ENCODE assay signal across 8 mouse cellular contexts in the genomic region with DNA sequence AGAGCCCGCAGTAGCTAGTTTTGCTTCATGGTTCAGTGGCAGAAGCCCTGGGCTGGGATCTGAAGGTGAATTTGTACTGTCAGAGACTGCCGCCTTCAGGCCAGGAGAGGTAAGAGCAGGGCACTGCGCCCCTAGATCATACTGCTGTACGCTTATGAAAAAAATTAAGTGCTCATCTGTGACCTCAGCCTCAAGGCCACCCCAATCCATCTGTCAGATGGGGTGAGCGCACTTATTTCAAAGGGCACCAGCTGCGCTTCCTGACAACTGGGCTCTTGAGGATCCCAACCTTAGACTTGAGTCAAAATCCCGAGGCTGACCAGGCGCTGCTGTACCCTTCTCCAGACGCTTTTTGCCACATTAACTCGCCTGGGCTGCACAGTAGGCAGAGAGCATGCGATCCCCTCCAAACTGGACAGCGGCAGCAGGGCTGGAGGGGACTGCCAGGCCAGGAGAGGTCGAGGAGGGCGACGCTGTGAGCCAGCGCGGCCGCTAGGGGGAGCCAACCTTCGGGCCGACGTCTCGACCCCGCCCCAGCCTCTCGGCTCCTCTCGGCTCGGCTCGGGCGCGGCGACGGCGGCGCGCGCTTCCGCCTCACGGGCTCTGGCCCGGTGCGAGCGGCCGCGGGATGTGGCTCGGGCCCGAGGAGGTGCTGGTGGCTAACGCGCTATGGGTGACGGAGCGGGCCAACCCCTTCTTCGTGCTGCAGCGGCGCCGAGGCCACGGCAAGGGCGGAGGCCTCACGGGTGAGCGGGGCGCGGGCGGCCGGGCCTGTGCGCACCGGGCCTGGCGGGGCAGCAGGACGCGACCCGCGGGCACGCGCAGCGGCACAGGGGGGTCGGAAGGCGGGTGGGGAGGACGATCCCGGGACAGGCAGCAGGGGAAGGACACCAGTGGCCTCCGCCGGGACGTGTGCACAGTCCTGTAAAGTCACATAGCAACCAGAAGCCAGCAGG. TPM values are rescaled to one million over a fixed set of nuclear protein-coding genes. Genes with fewer than 3 reads are reported as not detected.
DNase-seq lines count a peak whose midpoint lies in the region; ATAC-seq and TF ChIP-seq lines count a peak whose summit lies in the region.

TSS of gene Tbc1d9b (plus strand) at position 586 of the 956 bp plus-strand sequence.

- no peaks in the 10 kb centered on the region for H3K9me3 ChIP-seq in hindbrain, postnatal 0 days (ENCODE audit: low read length)

- peak; percentile 92 for ATAC-seq in hindbrain, postnatal 0 days
- peak; percentile 89 for ATAC-seq in megakaryocyte, adult 5-6 weeks (ENCODE audit: poor library complexity, severe bottlenecking)

- H3K27me3 ChIP-seq in hindbrain, postnatal 0 days (ENCODE audit: insufficient read depth, low read length) = no peaks in the 10 kb centered on the region

- H3K27ac ChIP-seq in gastrocnemius, adult 2 months = peak within 1 kb of the TSS; percentile 98
- peak within 1 kb of the TSS; percentile 95 for H3K27ac ChIP-seq in hindbrain, postnatal 0 days
- peak within 1 kb of the TSS; percentile 97 for H3K27ac ChIP-seq in left cerebral cortex, adult 2 months

- peak within 1 kb of the TSS; percentile 75 for H3K4me3 ChIP-seq in gastrocnemius, adult 2 months
- H3K4me3 ChIP-seq in hindbrain, postnatal 0 days (ENCODE audit: low read length) = peak within 1 kb of the TSS; percentile 68
- peak within 1 kb of the TSS; percentile 76 for H3K4me3 ChIP-seq in left cerebral cortex, adult 2 months

- H3K4me1 ChIP-seq in hindbrain, postnatal 0 days (ENCODE audit: insufficient read depth, low read length) = peaks cover 10% of the 10 kb centered on the region

- peak within 1 kb of the TSS; percentile 96 for H3K4me2 ChIP-seq in hindbrain, postnatal 0 days (ENCODE audit: low read depth, low read length)

- intact Hi-C loops in gastrocnemius, adult 2 months (cut with DNase I) = loop anchor here (2.0 to 5.0 kb wide), 3 partner anchors 44 to 144 kb away; partner anchors contain the start of gene Mrnip
- intact Hi-C loops in left cerebral cortex, adult 2 months (cut with DNase I) = loop anchor here (1.0 to 2.0 kb wide), 2 partner anchors 106 to 145 kb away; partner anchors contain the start of gene Rnf130

- under 1% methylated on average over 67 of the region's 77 CpGs for WGBS in hindbrain, postnatal 0 days

- H3K36me3 ChIP-seq in hindbrain, postnatal 0 days (ENCODE audit: insufficient read depth, low read length) = peaks cover 6% of the 10 kb centered on the region; the same call in 1 of the 2 replicates

- peak; percentile 69 for TF ChIP-seq CTCF in gastrocnemius, adult 2 months (IDR thresholded peaks at IDR 0.05)
- peak; percentile 78 for TF ChIP-seq CTCF in hindbrain, postnatal 0 days (IDR thresholded peaks at IDR 0.05; ENCODE audit: low read depth)
- peak; percentile 64 for TF ChIP-seq CTCF in left cerebral cortex, adult 2 months (IDR thresholded peaks at IDR 0.05)

- peak; percentile 77 for DNase-seq in WW6 (ENCODE audit: low read depth, low spot score)
- DNase-seq in cerebellum, postnatal 4 days (ENCODE audit: low spot score in 2 of 2) = peak; percentile 89 to 96
- DNase-seq in gastrocnemius, adult 2 months = peak; percentile 95
- DNase-seq in hindbrain, postnatal 0 days (ENCODE audit: low spot score) = peak; percentile 95
- peak; percentile 85 to 90 for DNase-seq in left cerebral cortex, adult 2 months (ENCODE audit: extremely low spot score in 1 of 2, low spot score in 2 of 2)
- peak; percentile 89 to 92 for DNase-seq in right cerebral cortex, adult 2 months (ENCODE audit: low spot score in 2 of 2)
- DNase-seq in urinary bladder, postnatal 14 days (ENCODE audit: low spot score) = peak; percentile 89

- peak within 1 kb of the TSS; percentile 91 for H3K9ac ChIP-seq in hindbrain, postnatal 0 days (replicated peaks; ENCODE audit: low read length)

RNA-seq across cellular contexts. Expression of gene Tbc1d9b, which starts in this region (rescaled TPM):
- total RNA-seq in gastrocnemius, adult 2 months (2021) = 10 to 100 TPM; 25.3 to 28.6 TPM
- total RNA-seq in hindbrain, postnatal 0 days (2014; rRNA removed) = 62.4 and 62.6 TPM in 2 replicates
- polyA plus RNA-seq in hindbrain, postnatal 0 days (2015; fragmentation: Nextera tagmentation; extraction: Ambion mirVana) = 32.1 and 33.5 TPM in 2 replicates
- total RNA-seq in left cerebral cortex, adult 2 months (2021) = 100 to 1,000 TPM; 118 to 124 TPM
- 17.8 and 23.5 TPM in 2 replicates for total RNA-seq in megakaryocyte, adult 5-6 weeks (2015)
- total RNA-seq in megakaryocyte, adult 5-6 weeks (2017) = 30.9 and 36.7 TPM in 2 replicates

Comparison
In these comparisons a context has a peak if more than half of its experiments do, and no peak if none do; other contexts are left out.
1. Peak in every context shown above with its lines: DNase-seq, ATAC-seq, H3K4me3 ChIP-seq and H3K27ac ChIP-seq.